Mouse (Mus musculus) intestine, embryonic 14.5 days (tissue): ENCODE data around the gene Rnaseh2a. TPM values are rescaled to one million over a fixed set of nuclear protein-coding genes. Genes with fewer than 3 reads are reported as not detected.

Experiments
- ATAC-seq: fragments of 200-750 bp; cut with Nextera tagmentation; replicated peaks from 2 replicates; pipeline ENCODE4 v1.8.0; 2017; ENCODE audit warnings: low read depth, moderate number of reproducible peaks, moderate TSS enrichment, moderate library complexity; ENCODE audit not compliant: low FRiP score, low TSS enrichment
- DNase-seq: peaks from one replicate; pipeline ENCODE4 v3.0.0-alpha.2; 2018; ENCODE audit warnings: low spot score
- H3K27ac ChIP-seq: fragments of 300-500 bp; sonication (generic); 2 replicates; pipeline ENCODE4 v1.5.1; 2014; ENCODE audit warnings: low read depth, mild to moderate bottlenecking, control low read depth
- H3K27me3 ChIP-seq: fragments of 300-500 bp; sonication (generic); replicated peaks from 2 replicates; pipeline ENCODE4 v1.6.1; 2014; ENCODE audit warnings: low read length, control low read depth; ENCODE audit not compliant: control insufficient read depth, insufficient read depth
- H3K36me3 ChIP-seq: fragments of 300-500 bp; sonication (generic); 2 replicates; pipeline ENCODE4 v1.6.1; 2014; ENCODE audit warnings: low read length, control low read depth; ENCODE audit not compliant: control insufficient read depth, insufficient read depth
- H3K4me1 ChIP-seq: fragments of 300-500 bp; sonication (generic); replicated peaks from 2 replicates; pipeline ENCODE4 v1.6.1; 2014; ENCODE audit warnings: low read length, control low read depth, mixed read lengths; ENCODE audit not compliant: control insufficient read depth, insufficient read depth
- H3K4me2 ChIP-seq: fragments of 300-500 bp; sonication (generic); 2 replicates; pipeline ENCODE4 v1.6.1; 2014; ENCODE audit warnings: low read length
- H3K4me3 ChIP-seq: fragments of 300-500 bp; sonication (generic); 2 replicates; pipeline ENCODE4 v1.5.1; 2014; ENCODE audit warnings: low read depth, low read length, control low read depth, mixed read lengths
- H3K9ac ChIP-seq: fragments of 300-500 bp; sonication (generic); 2 replicates; pipeline ENCODE4 v1.6.1; 2014; ENCODE audit warnings: mild to moderate bottlenecking, low read length
- H3K9me3 ChIP-seq: fragments of 300-500 bp; sonication (generic); 2 replicates; pipeline ENCODE4 v1.6.1; 2016; ENCODE audit warnings: low read length, control low read depth; ENCODE audit not compliant: control insufficient read depth
- WGBS: fragments of 180-500 bp; shearing (Covaris S2); extraction: QIAGEN DNeasy Blood & Tissue Kit; methylation state at CpG from one replicate; pipeline ENCODE4 v1.1.7; 2014; 5-methylcytosine and 5-hydroxymethylcytosine counted together
- polyA plus RNA-seq: library from polyadenylated mRNA; unstranded; fragments of >200 nt; fragmentation: Nextera tagmentation; extraction: Ambion mirVana; gene quantifications from 2 replicates; pipeline ENCODE4 v1.2.1, GENCODE M21; 2014

Rnaseh2a gene
- polyA plus RNA-seq, 1 experiment from 2014 or later = 132 TPM

- WGBS = 72% methylated on average over 4 of the region's 4 CpGs
Observed at GRCm38 (mm10) chr8:84973803-84974542, 4.4 kb upstream of the Rnaseh2a start.

GRCm38 (mm10) chr8:84973079-84973478 is 3.5 kb upstream of the Rnaseh2a start:
- H3K27ac ChIP-seq = no peak overlapping the region
- H3K36me3 ChIP-seq = peaks cover 47% of the 10 kb centered on the region
- H3K27me3 ChIP-seq = peaks cover 8% of the 10 kb centered on the region
- ATAC-seq = no peak
- H3K4me3 ChIP-seq = no peak overlapping the region
- H3K4me1 ChIP-seq = peaks cover 42% of the 10 kb centered on the region
- DNase-seq = no peak
- no peak overlapping the region for H3K9ac ChIP-seq
- 80% methylated on average over 1 of the region's 1 CpGs for WGBS
- no peaks in the 10 kb centered on the region for H3K9me3 ChIP-seq
- no peak overlapping the region for H3K4me2 ChIP-seq

More at GRCm38 (mm10) chr8:84973803-84974542, 4.4 kb upstream of the Rnaseh2a start:
- Histone ChIP-seq H3K36me3 (peaks cover 47% of the 10 kb centered on the region), H3K27me3 (peaks cover 8% of the 10 kb centered on the region), H3K4me1 (peaks cover 41% of the 10 kb centered on the region), H3K27ac (no peak overlapping the region), H3K4me3 (no peak overlapping the region), H3K4me2 (no peak overlapping the region), H3K9me3 (no peaks in the 10 kb centered on the region), H3K9ac (no peak overlapping the region)
- DNase-seq (no peak), ATAC-seq (no peak)

GRCm38 (mm10) chr8:84970913-84971312 is 1.3 kb upstream of the Rnaseh2a start:
- Histone ChIP-seq H3K27ac (no peak overlapping the region), H3K9ac (peak overlapping the region; percentile 87)

GRCm38 (mm10) chr8:84970135-84970790 is 696 bp upstream of the Rnaseh2a start:
- Histone ChIP-seq H3K4me3 (peak overlapping the region; percentile 68), H3K9ac (peak overlapping the region; percentile 87), H3K27me3 (no peaks in the 10 kb centered on the region), H3K9me3 (no peaks in the 10 kb centered on the region), H3K4me1 (peaks cover 26% of the 10 kb centered on the region), H3K4me2 (peak overlapping the region; percentile 87), H3K36me3 (peaks cover 46% of the 10 kb centered on the region), H3K27ac (peak overlapping the region; percentile 81; the same call in 1 of the 2 replicates)
- 7% methylated on average over 21 of the region's 21 CpGs for WGBS
- no peak for DNase-seq
- ATAC-seq = no peak

More at GRCm38 (mm10) chr8:84970913-84971312, 1.3 kb upstream of the Rnaseh2a start:
- peak overlapping the region; percentile 87 for H3K4me2 ChIP-seq
- no peaks in the 10 kb centered on the region for H3K27me3 ChIP-seq
- no peaks in the 10 kb centered on the region for H3K9me3 ChIP-seq
- 60% methylated on average over 5 of the region's 5 CpGs for WGBS
- peaks cover 29% of the 10 kb centered on the region for H3K4me1 ChIP-seq
- H3K4me3 ChIP-seq = peak overlapping the region; percentile 68
- peaks cover 47% of the 10 kb centered on the region for H3K36me3 ChIP-seq
- ATAC-seq (no peak), DNase-seq (no peak)

GRCm38 (mm10) chr8:84968650-84969049 is 917 bp downstream of the Rnaseh2a start:
- Histone ChIP-seq H3K27ac (peak overlapping the region; percentile 81), H3K4me1 (peaks cover 22% of the 10 kb centered on the region), H3K4me2 (peak overlapping the region; percentile 87), H3K4me3 (peak overlapping the region; percentile 68), H3K9ac (peak overlapping the region; percentile 87), H3K9me3 (no peaks in the 10 kb centered on the region), H3K36me3 (peaks cover 31% of the 10 kb centered on the region), H3K27me3 (no peaks in the 10 kb centered on the region)
- ATAC-seq (no peak), DNase-seq (no peak)
- 6% methylated on average over 2 of the region's 2 CpGs for WGBS

GRCm38 (mm10) chr8:84967532-84968304 is 1.8 kb downstream of the Rnaseh2a start:
- WGBS = 92% methylated on average over 13 of the region's 13 CpGs
- Histone ChIP-seq H3K36me3 (peaks cover 22% of the 10 kb centered on the region), H3K4me1 (peaks cover 22% of the 10 kb centered on the region), H3K4me2 (no peak overlapping the region), H3K27ac (no peak overlapping the region), H3K9ac (no peak overlapping the region), H3K27me3 (no peaks in the 10 kb centered on the region), H3K9me3 (no peaks in the 10 kb centered on the region), H3K4me3 (no peak overlapping the region)
- ATAC-seq (no peak), DNase-seq (no peak)

- Histone ChIP-seq H3K4me1 (peaks cover 22% of the 10 kb centered on the region), H3K27me3 (no peaks in the 10 kb centered on the region), H3K4me2 (peak overlapping the region; percentile 87; the same call in 1 of the 2 replicates), H3K9me3 (no peaks in the 10 kb centered on the region), H3K27ac (no peak overlapping the region; the same call in 1 of the 2 replicates), H3K4me3 (no peak overlapping the region), H3K36me3 (peaks cover 15% of the 10 kb centered on the region), H3K9ac (no peak overlapping the region)
- ATAC-seq = no peak
- DNase-seq = no peak
- WGBS = 40% methylated on average over 3 of the region's 3 CpGs
Observed at GRCm38 (mm10) chr8:84966603-84967002, 3.0 kb downstream of the Rnaseh2a start.

- Histone ChIP-seq H3K27me3 (no peaks in the 10 kb centered on the region), H3K9ac (peak overlapping the region; percentile 61), H3K4me3 (peak overlapping the region; percentile 70), H3K27ac (peak overlapping the region; percentile 9; the same call in 1 of the 2 replicates), H3K4me2 (peak overlapping the region; percentile 87), H3K36me3 (peaks cover 12% of the 10 kb centered on the region), H3K4me1 (peaks cover 19% of the 10 kb centered on the region), H3K9me3 (no peaks in the 10 kb centered on the region)
- DNase-seq (peak; percentile 91), ATAC-seq (peak; percentile 84)
- WGBS = under 1% methylated on average over 41 of the region's 41 CpGs
Observed at GRCm38 (mm10) chr8:84965731-84966291, 3.8 kb downstream of the Rnaseh2a start.
